Mouse (Mus musculus) lung, adult 2 months (tissue): ENCODE results near the gene Prickle4.

Experiments
- CTCF ChIP-seq: fragments of 200-500 bp; IDR thresholded peaks from 2 replicates; pipeline ENCODE4 v1.5.1; 2011; ENCODE audit warnings: mild to moderate bottlenecking, low read length, control low read depth; ENCODE audit not compliant: insufficient read depth
- POLR2A ChIP-seq: fragments of 200-500 bp; IDR thresholded peaks from 2 replicates; pipeline ENCODE4 v1.6.1; 2011; ENCODE audit warnings: low read depth, mild to moderate bottlenecking, control low read depth, low read length, borderline replicate concordance; ENCODE audit errors: extremely low read depth

GRCm38 (mm10) chr17:47726566-47726965 lies 32.0 kb upstream of the Prickle4 start, which contains the start of gene Pgc:
- TF ChIP-seq POLR2A (no peak), CTCF (no peak)
